Mouse (Mus musculus): ENCODE measurements around the gene Eml3.

Eml3 gene

DNA sequence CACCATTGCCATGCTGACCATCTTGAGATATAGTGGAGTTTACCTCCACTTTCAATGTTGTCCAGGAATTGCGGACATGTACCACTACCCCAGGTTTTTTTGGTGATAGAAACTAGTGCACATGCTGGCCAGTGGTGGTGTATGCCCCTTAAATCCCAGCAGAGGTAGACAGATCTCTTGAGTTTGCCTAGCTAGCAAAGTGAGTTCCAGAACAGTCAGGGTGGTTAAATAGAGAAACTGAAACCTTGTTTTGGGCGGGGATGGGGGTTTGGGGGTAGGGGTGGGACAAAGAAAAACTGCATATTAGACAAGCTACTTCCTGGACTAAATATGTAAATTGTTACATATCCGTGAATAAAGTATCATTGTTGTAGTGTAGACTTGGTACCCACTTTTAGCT is 10.4 kb upstream of the Eml3 start:
- no peak for DNase-seq

DNA sequence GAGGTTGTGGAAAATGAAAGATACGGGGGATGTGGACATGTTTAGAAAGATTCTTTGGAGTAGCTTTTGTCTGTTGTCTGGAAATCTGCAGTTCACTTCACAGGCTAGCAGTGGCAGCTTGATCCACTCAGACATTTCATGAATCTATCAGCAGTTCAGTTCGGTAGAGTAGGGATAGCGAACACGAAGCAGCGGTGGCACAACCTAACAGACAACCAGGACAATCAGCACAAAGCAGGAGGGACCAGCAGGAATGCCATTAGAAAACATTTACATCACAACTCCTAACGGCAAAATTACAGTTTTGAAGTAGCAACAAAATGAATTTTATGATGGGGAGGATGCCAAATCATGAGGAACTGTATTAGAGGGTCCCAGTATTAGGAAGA is 9.7 kb upstream of the Eml3 start:
- DNase-seq: no peak

DNA sequence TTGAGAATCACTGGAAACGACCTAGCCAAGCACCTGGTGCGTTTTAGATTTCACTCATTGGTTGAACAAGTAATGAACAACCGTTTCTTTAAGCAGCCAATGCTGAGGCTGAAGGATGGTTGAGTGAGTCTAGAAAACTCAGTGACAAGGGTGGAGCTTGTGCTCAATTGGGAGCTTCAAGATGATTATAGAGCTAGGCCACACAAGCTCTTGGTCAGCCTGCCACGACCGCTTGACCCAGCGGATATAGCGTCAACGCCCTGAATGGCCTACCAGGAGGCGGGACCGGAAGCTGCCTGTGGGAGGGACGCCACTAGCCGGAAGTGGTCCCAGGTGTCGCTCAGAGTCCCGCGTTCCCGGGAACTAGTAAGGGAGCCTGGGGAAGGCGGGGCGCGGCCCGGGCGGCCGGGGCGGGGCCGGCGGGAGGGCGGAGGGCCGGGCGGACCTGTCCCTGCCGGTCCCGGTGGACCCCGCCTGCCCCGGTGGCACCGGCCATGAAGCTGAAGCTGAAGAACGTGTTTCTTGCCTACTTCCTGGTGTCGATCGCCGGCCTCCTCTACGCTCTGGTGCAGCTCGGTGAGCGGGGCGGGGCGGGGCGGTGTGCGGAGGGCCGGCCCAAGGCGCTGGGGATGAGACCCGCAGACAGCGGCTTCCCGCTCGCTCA is 9.1 kb upstream of the Eml3 start, which contains the start of gene B3gat3:
TSS of gene B3gat3 (plus strand) at position 302 of the 664 bp plus-strand sequence.
- DNase-seq: peak; percentile 87

DNA sequence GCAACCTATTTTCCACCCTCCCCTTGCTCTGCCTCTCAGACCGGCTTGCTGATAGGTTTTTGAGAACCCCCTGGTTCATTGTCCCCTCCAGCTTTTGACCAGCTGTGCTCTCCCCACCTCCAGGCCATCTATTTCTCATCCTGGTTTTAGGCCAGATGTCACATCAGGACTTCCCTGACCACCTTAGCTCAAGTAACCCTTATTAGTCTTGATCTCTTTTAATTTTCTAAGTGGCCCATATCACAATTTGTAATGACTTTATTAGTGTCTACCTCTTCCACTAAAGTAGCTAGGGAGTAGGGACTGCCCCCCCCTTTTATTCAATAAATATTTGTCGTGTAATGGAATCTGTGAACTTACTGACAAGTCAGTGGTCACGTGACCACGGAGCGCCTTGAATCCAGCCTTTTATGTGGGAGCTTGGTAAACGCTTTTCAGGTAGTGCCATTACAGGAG is 8.5 kb upstream of the Eml3 start:
- DNase-seq: peak; percentile 37

DNA sequence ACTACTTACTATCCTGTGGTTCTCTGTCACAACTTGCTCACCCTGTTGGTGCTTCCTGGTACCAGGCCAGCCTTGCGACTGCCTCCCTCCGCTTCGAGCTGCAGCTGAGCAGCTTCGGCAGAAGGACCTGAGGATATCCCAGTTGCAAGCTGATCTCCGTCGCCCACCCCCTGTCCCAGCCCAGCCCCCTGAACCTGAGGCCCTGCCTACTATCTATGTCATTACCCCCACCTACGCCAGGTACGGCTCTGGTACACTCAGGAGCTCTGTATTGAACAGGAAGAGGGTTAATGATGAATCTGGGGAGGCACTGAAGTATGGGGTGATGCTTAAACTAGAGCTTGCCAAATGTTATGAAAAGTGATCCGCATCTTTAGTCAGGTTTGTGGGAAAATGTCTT is 7.6 kb upstream of the Eml3 start:
- DNase-seq: no peak

GRCm38 (mm10) chr19:8926766-8927165 is 2.6 kb upstream of the Eml3 start:
- no peak for DNase-seq

DNA sequence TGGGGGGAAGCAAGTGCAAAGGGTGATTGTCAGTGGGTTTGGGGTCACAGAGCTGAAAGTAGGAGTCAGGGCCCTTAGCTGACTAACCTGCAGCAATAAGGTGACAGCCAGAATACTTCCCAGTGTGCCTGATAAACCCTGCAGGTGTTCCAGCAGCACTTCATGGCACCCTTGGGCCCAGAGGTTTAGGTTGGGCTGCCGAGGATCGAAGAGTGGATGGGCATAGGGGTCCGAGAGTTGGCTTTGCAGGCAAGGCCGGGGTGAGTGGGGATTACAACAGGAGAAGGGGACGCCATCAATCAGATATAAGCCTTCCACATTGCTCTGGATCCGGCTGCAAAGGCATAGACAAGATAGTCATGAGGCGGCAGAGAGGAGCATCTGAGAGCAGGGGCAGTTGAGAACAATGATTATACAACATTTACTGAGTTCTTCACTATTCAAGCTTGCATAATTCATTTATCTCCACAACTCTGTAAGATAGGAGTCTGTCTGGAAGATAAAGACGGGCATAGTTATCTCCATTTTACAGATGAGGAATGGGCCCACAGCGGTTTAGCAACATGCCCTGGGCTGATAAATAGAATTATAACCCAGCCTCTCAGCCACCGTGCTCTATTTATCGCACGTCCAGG is 1.3 kb upstream of the Eml3 start:
- DNase-seq: no peak

- DNase-seq: no peak
Measured at GRCm38 (mm10) chr19:8928689-8929223, 596 bp upstream of the Eml3 start.

DNA sequence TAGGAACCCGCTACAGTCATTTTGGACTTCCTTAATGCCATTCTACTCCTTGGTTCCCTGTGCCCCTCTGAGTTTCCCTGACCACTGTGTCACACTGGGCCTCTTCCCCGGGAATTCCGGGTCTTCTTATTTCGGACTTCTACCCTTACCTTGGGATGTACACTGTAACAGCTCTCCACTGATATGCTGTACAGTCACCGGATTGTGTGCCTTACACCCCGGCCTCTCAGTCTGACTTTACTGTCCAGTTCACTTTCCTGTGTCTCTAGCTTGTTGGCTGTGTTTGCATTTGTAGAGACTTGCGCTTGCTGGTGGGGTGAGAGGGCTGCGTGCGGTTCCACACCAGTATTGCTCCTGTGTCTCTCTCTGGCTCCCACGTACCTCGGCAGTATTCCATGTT is 765 bp downstream of the Eml3 start:
- no peak for DNase-seq

GRCm38 (mm10) chr19:8930771-8931170 is 1.4 kb downstream of the Eml3 start:
- no peak for DNase-seq

GRCm38 (mm10) chr19:8936736-8937135 is 7.4 kb downstream of the Eml3 start:
- no peak for DNase-seq

GRCm38 (mm10) chr19:8940526-8941133 is 11.3 kb downstream of the Eml3 start:
- no peak for DNase-seq

DNA sequence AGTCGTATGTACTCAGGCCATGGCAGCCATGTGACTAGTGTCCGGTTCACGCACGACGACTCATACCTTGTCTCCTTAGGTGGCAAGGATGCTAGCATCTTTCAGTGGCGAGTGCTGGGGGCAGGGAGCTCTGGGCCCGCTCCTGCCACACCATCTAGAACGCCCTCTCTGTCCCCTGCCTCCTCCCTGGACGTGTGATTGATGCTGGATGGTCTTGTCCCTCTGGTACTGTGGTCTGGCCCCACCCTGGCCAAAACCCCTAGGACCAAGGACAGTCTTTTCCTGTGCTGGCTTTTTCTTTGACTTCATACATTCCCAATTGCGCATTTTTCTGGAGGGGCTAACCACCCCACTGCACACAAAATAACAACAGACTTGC is 11.8 kb downstream of the Eml3 start:
- DNase-seq: peak; percentile 42

DNA sequence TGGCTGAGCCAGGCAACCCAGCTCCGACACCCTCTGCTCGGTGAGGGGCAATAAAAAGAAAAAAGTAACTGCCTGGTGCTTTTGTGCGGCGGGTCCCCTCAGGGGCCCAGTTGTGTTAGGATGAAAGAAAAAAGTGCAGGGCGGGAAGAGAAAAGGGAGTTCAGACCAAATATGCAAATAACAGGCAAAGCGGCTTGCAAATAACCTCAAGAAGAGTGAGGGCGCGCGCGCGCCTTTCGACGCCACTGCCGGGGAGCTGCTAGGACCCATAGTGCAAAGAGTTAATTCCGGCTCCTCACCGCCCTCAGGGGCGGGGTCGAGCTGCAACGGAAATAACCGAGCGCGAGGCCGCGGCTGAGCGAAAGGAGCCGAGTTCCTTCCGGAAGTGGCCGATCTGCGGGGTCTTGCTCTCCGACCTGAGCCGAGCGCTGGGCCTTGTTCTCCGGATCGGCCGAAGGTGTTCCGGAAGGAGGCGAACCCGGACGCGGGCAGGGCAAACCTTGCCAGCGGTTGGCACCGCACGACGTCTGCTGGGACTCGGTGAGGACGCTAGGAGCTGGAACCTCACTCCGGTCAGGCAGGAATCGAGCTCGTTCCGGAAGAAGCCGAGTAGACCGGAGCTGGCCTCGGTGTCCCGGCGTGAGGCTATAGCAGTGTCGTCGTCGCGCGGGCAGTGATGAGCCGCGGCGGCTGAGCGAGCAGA is 12.3 kb downstream of the Eml3 start, which contains the start of gene Mta2:
TSS of gene Mta2 (plus strand) at position 361 of the 703 bp plus-strand sequence.
- DNase-seq: peak; percentile 99

DNA sequence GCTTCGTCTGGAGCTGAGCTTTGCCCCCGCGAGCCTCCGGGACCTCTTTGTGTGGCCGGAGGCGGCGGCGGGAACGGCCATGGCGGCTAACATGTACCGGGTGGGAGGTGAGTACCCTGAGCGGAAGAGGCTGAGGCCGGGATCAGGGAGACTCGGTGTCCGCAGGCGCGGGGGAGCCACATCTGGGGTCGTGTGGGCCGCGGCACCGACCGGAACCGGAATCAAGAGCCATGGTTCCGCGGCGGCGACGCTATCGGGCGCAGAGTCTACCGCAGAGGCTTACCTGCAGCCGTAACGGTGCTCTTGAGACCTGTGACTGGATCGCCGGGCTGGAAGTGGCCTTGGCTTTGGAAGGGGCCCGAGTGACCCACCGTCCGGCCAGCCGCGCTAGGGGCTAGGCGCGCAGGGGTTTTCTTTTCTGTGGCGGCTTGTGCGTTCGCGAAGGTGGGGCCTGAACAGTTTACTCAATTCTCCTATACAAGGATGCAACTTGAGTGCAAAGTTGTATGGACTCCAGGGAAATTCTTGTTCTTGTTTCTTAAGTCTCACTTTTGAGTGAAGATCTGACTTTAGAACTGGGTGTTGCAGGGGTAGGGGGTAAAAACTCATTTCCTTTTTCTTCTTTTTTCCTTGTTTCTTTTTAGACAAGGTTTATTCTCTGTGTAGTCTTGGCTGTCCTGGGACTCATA is 13.1 kb downstream of the Eml3 start:
- no peak for DNase-seq

DNA sequence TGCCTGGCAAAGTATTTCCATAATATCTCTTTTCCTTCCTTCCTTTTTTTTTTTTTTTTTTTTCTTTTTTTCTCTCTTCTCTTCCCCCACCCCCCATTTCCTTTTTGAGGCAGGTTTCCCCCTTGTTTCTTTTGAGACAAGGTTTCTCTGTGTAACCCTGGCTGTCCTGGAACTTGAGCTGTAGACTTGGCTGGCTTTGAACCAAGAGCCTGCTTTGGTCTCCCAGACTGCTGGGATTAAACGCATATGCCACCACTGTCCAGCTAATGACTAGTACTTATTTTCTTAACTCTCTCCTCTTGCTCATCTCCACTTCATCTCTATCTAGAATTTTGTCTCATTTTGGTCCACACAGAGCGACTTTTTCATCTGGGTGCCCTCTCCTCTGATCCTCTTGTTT is 13.7 kb downstream of the Eml3 start:
- no peak for DNase-seq

- DNase-seq: no peak
Measured at GRCm38 (mm10) chr19:8944062-8944461, 14.7 kb downstream of the Eml3 start.

GRCm38 (mm10) chr19:8944750-8945149 is 15.4 kb downstream of the Eml3 start:
- peak; percentile 78 for DNase-seq

GRCm38 (mm10) chr19:8945251-8945650 is 15.9 kb downstream of the Eml3 start:
- DNase-seq: no peak

DNA sequence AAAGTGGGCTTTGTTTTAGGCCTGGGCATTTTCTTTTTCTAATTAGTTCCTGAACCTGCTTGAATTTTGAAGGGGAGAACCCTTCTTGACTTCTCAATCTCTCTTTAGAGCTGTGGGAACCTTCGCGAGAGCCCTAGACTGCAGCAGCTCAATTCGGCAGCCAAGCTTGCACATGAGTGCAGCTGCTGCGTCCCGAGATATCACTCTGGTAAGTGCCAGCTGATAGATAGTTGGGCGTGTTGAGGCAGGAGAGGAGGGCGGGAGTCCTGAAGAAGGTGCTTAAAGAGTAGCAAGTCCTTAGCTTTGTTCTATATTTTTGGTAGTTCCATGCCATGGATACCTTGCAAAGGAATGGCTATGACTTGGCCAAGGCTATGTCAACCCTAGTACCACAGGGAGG is 17.6 kb downstream of the Eml3 start:
- no peak for DNase-seq

DNA sequence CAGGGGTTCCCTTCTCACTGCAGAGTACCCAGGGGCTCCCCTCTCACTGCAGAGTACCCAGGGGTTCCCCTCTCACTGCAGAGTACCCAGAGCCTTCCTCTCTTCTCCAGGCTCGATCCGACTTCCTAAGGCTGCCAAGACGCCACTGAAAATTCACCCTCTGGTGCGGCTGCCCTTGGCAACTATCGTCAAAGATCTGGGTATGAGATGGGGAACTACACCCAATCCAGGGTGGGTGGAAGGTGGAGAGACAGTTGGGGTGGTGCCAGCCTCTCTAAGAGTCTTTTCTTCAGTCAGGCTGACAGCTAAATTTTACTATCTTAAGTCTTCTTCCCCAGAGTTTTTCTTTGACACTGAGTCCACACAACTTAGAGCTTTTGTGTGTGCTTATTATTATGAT is 20.8 kb downstream of the Eml3 start:
- no peak for DNase-seq

GRCm38 (mm10) chr19:8952241-8952640 is 22.9 kb downstream of the Eml3 start:
- DNase-seq: no peak
